Mouse (Mus musculus): ENCODE results near the gene Tgoln1. TPM values are rescaled to one million over a fixed set of nuclear protein-coding genes. Genes with fewer than 3 reads are reported as not detected.

Tgoln1 gene
- 10 to 100 TPM; 29.7 to 30.3 TPM for total RNA-seq (2021)

DNA sequence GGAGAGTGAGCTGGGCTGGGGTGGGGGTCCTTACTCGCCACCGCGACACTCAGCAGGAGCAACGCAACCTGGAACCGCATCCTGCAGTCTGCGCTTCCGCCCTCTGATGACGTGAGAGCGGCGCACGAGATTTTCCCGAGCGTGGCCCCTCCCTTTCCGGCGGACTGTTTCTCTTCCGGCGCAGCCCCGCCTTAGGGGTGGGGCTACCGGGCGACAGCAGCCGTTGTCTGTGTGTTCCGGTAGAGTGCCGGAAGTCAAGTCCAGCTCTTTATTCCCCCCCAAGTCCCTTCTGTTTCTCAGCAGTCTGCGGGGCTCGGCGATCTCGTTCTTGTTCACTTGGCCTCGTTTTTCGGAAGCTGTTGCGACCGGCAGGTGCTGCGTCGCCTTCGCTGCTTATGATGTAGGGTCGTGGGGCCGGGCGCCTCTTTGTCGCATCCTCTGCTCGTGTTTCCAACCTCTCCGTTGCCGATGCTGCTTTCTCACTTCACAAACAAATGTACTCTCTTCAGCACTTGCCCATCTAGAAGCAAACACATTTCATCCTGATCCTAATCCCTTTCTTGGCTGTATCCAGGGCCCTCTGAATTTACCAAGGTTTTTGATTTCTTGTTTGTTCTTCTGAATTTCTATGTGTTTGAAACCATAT is at the start of gene Tgoln1:
Gene Tgoln1, minus strand, starts transcription at position 358 of the 646 bp plus-strand sequence.
- intact Hi-C loops (cut with DNase I) = no loop called here

DNA sequence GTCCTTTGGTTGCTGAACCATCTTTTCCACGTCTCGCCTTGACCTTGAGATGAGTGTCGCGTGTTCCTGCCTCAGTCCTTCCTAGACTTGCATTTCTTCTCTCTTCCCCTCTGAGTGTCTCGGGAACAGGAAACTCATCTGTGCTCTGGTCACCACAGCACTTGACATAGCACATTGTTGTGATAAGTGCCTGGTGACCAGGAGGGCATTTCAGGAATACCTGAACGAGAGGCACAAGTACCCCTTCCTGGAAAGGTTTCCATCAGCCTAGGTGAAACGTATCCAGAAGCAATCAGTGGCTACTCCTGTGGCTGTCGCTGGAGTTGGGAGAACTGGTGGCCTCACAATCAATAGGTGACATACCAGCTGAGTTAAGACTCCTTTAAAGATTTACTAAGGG is 47.5 kb upstream of the Tgoln1 start:
- intact Hi-C loops (cut with DNase I) = no loop called here
- DNase-seq = no peak

More for the DNA sequence above, at the start of gene Tgoln1:
- peak; percentile 93 for DNase-seq

DNA sequence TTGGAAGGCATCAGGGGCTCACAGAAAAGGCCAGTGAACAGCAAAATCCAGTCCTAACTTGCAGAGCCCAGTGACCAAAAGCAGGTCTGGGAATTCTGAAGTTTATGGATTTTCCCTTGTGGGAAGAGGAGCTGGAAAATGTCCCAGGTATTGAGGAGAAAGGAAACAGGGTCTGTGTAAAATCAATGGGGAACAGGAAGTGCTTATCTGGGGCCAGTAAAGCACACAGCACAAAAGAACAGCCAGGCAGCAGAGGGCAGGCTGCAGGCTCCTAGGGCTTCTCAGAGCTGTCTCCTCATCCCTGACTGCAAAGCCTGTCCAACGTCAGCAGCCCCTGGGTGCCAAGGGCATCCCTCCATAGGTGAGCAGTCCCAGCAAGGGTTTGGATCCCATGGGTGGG is 46.2 kb upstream of the Tgoln1 start:
- DNase-seq = no peak
- intact Hi-C loops (cut with DNase I) = no loop called here

DNA sequence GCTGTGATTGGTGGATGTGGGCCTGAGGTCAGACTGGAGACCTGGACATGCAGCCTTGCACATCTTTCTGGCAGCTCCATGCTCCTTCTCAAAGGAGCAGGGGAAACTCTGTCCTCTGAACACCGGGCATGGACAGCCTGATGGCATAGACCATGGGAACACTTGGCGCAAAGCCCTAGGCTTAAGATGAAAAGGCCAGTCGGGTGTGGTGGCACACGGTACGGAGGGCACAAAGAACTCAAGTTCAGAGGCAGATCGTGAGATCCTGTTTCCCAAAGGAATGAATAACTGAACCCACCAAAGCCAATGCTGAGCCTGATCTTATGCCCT is 43.6 kb upstream of the Tgoln1 start:
- intact Hi-C loops (cut with DNase I) = no loop called here
- peak; percentile 26 for DNase-seq

DNA sequence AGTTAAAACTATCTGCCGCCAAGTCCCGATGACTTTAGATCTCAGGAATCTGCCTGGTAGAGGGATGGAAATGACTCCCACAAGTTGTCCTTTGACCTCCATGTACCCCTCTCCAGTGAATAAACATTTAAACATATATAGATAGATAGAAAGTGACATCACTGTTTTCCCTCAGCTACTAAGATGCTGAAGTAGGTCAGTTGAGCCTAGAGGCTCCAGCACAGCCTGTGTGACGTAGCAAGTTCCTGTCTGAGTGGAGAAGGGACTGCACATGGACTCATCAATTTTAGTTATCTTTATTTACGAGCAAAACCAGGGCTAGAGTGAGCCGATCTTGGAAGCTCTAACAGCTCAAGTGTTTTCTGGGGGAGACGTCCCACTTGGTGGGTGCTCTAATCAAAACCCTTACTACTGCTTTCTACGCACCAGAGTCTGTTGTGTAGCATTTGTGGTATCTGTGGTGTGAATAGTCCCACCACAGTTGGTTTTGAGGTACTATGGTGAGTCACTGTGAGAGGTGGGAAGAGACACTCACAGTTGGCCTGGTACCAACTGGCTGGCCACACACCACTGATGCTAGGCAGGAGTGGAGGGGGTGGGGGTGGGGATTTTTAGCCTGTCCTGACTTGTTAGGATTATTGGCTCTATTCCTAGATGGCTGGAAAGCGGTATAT is 43.1 kb upstream of the Tgoln1 start:
- no peak for DNase-seq
- intact Hi-C loops (cut with DNase I) = no loop called here

DNA sequence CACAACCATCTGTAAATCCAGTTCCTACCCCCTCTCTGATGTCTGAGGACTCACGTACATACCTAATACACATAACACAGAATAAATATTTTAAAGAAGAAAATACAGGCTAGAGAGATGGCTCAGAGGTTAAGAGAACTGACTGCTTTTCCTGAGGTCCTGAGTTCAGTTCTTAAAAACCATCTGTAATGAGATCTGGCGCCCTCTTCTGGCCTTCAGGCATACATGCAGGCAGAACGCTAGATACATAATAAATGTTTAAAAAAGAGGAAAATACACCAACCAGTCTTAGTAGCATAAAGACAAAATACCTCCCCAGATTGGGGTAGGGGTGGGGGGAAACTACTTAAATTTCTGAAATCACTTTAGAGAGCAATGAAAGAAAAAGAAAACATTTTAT is 41.2 kb upstream of the Tgoln1 start:
- DNase-seq = no peak
- intact Hi-C loops (cut with DNase I) = no loop called here

DNA sequence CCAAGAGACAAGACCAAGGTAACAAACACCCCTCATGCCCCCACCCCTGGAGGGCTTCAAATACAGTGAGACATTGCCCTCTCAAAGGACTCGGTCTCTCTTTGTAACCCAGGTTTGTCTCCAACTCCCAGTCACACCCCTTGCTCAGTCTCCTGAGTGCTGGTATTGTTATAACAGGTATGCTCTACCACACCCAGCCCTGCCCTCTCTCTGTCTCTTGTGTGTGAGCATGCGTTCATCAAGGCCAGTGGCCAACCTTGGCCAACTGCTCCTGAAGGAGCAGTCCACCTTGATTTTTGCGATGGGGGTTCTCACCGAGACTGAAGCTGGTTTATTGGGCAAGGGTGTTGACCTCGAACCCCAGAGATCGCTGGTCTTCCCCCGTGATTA is 39.2 kb upstream of the Tgoln1 start:
- intact Hi-C loops (cut with DNase I) = no loop called here
- DNase-seq = no peak

DNA sequence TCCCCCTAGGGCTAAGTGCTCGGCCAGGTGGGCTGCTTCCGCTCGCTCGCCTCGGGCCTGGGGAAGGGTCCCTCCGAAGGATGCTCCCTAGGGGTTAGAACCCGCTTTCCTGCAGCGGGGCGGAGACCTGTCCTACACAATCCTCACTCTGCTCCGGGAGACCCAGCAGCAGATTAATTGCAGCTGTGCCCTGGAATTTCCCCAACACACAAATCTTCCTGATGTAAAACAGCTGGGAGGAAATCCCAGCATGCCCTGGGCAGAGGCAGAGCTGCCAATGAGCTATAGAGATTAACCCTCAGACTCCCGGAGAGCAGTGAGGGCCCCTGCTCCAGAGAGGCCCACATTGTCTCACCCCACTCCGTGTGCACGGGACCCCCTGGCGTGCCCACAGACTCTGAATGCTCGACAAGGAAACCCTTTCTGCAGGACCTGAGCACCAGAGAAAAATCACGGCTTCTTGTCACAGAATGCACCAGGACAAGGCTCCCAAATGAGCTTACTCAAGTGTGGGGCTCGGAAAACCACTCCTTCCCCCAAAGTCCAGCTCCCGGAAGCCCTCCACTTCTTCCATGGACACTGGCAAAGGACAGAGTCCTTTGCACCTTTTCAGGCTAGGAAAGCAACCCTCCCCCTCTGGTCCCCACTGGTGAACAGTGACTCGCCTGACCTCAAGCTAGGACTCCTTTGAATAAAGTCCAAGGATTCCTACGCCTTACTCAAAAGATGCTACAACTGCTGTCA is 38.7 kb upstream of the Tgoln1 start:
- no peak for DNase-seq

DNA sequence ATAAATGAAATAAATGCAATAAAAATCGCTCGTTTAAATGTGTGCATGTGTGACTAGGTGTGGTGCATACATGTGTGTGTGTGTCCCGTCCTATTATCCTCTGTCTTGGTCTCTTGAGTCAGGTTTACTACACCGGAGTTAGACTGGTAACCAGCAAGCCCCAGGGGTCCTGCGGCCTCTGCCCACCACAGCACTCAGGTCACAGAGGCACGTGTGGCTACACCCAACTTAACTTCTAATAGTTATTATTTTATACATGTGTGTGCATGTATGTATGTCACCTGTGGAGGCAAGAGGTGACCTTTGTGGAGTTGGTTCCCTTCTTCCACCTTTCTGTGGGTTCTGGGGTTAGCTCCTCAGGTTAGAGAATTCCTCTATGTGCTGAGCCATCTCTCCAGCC is 37.6 kb upstream of the Tgoln1 start:
- DNase-seq = no peak
- intact Hi-C loops (cut with DNase I) = no loop called here

More for the DNA sequence above, 38.7 kb upstream of the Tgoln1 start:
- intact Hi-C loops (cut with DNase I) = no loop called here

DNA sequence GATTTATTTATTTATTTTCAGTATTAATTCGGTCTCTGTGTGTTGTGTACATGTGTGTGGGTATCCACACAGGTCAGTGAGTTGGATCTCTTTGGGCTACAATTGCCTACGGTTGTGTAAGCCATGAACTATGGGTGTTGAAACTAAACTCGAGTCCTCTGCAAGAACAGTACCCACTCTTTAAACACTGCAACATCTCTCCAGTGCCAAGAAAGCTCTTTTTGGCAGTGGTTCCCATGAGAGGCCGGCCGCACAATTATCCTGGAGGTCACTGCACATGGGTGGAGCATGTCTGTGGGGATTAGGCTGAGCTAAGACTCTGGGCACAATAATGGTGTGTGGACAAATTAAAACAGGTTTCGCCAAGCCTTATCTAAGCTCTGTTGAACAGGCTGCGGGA is 36.6 kb upstream of the Tgoln1 start:
- peak; percentile 33 for DNase-seq
- intact Hi-C loops (cut with DNase I) = no loop called here

DNA sequence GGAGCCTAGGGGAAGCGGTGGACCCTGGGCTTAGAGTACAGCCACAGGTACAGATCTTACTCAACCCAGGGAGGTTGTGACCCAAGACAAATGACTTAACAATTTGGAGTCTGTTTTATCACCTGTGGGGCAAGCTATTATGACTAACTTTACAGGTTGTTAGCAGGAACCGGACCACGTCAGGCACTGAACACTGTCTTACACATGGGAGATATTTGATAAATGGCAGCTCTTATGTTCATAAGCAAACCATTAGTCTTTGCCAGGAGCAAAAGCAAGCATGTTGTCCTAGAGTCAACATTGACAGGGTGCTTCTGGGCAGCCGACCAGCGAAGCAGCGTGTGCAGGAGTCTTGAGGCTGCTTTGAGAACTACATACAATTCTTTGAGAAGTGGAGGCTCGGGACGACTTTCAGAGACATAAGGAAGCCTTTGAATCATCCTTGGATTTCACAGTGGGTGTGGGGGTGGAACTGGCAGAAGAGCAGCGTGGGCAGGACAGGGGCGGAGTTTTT is 33.6 kb upstream of the Tgoln1 start:
- intact Hi-C loops (cut with DNase I) = no loop called here
- no peak for DNase-seq

DNA sequence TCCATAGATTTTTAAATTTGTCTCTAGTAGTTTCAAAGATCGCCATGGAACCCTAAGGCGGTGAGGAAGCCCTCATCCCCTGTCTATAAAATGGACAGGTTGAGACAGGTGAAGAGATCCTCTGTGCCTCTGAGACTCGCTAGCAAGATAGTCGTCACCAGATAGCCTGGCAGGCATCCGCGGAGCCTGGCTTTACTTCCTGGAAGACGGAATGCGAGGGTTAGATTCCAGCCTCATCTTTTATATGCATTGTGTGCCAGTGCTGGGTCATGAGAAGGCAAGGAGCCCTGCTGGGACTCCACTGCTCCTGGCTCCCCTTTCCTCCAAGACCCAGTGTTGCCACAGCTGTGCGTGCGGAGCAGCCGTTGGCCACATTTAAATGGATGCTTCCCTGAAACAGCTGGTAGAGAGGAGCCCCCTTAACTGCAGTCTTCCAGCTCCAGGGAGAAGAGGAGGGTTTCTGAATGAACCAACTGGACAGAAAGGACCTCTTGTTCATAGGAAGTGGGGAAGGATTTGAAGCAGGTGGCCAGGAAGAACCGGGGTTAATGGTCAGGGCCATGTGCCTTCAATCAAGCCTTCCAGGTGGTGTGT is 31.3 kb upstream of the Tgoln1 start:
- DNase-seq = no peak
- intact Hi-C loops (cut with DNase I) = loop anchor here (10.0 kb wide), 1 partner anchor 577 kb away; the partner anchor contains the start of gene Dnah6

DNA sequence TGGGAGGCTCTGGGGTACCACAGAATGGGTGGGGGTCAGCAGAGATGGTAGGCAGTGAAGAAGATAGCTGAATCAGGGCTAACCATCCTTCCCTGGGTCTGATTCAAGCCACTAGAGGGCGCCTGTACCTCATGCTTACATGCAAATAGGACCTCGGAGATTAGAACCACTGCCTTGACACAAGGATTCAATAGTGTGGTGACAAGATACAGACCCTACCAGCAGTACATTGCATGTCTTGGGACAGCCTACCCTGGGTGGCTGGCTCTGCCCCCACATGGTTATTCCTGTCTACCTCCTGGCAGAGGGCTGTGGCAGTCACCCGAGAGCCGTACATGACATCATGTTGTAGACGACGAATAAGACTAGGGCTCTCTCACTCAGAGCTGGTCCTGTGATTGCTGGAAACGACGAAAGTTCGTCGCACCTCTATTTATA is 30.6 kb upstream of the Tgoln1 start:
- intact Hi-C loops (cut with DNase I) = loop anchor here (1.0 to 10.0 kb wide), 2 partner anchors 142 to 577 kb away; partner anchors contain the start of genes Dnah6 and Tcf7l1
- peak; percentile 78 for DNase-seq

DNA sequence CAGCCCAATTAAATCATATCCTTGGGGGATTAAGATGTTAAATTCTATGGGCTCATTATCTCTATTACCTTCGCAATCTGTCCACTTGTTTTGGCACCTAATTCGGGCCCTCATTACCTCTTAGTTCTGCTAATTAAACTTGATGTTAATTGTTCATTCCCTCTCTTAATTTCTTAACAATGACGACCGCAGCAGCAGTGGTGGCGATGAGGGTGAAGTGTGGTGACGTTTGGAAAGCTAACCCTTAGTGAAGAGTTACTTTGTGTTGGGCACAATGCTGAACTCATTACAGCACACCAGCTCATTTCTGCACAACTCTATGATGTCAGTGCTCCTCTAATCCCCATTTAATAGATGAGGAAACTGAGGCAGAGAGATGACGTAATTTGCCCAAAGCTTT is 28.6 kb upstream of the Tgoln1 start:
- intact Hi-C loops (cut with DNase I) = loop anchor here (10.0 kb wide), 1 partner anchor 579 kb away; the partner anchor contains the start of gene Dnah6

DNA sequence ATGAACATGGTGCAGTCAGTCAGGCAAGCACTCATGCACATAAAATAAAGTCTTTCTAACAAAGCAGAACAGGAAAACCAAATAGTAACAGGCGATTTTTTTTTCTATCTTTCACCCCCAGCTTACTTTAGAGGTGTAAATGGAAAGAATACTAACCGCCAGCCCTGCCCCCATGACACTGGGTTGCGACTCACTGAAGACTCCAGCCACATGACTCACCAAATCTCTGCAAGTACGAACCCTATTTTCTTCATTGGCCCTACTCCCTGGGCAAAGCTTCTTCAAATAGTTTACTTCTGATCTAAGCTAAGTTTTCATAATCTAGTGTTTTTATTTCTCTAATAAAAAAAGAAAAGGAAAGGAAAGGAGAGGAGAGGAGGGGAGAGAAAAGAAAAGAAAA is 27.8 kb upstream of the Tgoln1 start:
- intact Hi-C loops (cut with DNase I) = loop anchor here (10.0 kb wide), 1 partner anchor 580 kb away; the partner anchor contains the start of gene Dnah6
- DNase-seq = no peak

More for the DNA sequence above, 28.6 kb upstream of the Tgoln1 start:
- no peak for DNase-seq

DNA sequence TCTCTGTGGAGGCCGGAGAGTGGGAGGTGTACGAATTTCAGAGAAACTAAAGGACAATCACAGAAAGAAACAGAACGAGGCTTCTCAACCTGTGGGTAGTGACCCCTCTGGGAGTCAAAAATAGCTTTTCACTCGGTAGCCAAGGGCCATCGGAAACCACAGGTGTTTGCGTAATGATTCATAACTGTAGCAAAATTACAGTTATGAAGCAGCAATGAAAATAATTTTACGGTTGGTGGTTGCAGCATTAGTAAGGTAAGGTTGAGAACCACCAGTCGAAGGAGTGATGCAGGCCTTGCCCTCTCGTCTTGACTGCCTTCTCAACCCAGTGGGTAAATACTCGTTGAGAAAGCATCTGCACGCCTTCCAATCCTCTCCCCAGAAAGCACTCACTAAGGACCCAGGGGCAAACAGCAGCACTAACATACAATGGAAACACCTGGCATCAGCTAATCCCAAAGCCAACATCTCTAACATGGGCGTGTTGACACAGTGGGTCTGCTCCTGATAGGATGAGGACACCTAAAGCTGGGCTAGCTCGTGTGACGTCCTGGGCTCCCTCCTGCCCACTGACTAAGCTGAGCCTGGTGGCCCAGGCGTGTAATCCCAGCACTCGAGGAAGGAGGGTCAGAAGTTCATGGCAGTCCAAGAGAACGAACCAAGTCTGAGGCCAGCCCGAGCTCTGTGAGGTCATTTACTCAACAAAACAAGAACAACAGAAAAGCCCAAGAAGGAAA is 24.6 kb upstream of the Tgoln1 start:
- intact Hi-C loops (cut with DNase I) = loop anchor here (10.0 kb wide), 1 partner anchor 583 kb away; the partner anchor contains the start of gene Dnah6
- no peak for DNase-seq

DNA sequence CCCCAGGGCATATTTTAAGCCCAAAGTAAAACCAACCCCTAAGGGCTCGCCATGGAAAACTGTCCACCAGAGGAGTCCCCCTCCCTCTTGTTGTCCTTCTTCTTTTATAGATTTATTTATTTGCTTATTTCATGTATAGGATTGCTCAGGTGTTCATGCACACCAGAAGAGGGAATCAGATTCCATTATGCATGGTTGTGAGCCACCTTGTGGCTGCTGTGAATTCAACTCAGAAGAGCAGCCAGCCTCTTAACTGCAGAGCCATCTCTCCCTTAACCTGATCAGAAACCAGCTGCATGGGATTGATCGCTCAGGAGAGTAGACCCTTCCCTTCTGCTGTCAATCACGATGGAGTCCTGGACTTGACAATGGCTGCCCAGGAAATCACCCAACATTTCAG is 20.1 kb upstream of the Tgoln1 start:
- intact Hi-C loops (cut with DNase I) = no loop called here
- no peak for DNase-seq

DNA sequence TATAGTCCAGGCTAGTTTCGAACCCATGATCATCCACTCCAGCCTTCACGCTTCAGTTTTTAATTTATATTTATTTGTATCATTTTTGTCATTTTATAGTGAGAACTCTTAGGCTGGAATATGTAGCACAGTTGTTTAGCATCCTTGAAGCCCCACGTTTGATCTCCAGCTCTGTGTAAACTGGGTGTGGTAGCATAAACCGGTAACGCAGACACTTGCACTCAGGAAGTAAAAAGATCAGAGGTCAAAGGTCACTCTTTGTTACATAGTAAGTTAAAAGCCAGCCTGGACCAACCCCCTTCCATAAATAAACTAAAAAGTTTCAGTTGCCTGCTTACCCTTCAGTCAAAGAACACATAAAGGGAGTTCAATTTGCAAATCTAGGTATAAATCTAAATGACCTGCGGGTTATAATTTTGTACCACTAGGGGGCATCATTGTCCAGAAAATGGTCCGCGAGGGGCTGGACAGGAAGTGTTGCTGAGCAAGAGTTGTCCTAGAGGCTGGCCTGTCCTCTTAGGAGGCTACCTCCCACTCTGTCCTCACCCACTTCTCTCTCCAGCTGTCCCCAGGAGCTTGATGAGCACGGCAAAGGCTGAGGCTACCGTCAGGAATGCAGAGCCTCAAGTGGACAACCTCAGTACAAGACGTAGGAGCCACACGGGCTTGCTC is 19.1 kb upstream of the Tgoln1 start:
- intact Hi-C loops (cut with DNase I) = no loop called here
- DNase-seq = peak; percentile 38

DNA sequence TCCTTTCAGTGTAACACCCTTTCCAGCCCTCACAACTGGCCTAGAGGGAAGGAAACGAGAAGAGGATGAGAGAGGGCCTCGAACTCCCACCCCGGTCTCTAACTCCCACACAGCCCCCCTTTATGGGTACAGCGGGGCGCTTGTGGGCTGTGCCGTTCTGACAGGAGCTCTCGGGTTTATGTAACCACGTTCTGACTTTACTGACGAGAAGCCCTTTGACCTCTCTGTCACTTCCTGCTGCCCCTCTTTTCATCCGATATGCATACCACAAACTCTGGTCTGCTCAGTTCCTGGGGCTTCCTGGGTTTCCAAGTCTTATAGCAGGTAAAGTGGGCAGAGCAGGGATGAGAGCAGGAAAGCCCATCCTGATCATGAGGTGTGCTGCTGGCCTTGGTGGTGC is 17.5 kb upstream of the Tgoln1 start:
- DNase-seq = no peak
- intact Hi-C loops (cut with DNase I) = no loop called here

DNA sequence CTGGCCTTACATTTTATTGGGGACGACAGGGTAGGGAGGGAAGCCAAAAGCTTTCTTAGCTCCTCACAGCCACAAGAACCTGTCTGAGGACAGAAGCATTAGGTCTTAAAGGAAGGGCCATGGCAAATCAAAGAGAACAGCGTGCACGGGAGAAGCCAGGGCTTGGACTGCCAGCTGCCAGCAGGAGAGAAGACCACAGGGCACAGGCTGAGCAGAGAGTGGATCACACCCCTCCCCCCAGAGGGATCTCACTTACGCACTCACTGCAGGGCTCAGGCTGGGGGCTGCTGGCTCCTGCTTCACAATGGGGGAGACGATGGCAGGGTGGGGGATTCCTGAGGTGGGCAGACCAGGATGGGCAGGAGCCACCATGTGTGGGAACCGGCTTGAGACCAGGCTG is 14.9 kb upstream of the Tgoln1 start:
- DNase-seq = peak; percentile 68
- intact Hi-C loops (cut with DNase I) = no loop called here
